Mouse (Mus musculus): ENCODE measurements around the gene Zfp287. TPM values are rescaled to one million over a fixed set of nuclear protein-coding genes. Genes with fewer than 3 reads are reported as not detected.

The Zfp287 gene
- polyA plus RNA-seq, 1 experiment from 2014 or later: 18.7 TPM

DNA sequence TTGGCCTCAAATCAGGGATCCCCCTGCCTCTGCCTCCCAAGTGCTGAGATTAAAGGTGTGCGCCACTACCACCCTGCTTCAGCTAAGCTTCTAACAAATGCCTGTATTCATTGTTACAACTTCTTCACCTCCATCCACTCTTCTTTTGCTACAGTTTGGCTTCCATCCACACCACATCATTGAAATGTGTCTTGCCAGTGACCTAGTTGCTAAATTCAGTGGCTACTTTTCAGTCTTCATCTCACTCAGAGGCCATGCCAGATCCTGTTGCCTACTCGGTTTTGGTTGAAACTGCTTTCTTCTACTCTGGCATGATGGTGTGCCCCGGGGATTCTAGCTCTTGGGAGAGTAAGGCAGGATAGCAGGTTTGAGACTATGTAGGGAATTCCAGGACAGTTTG, 80.1 kb downstream of the Zfp287 start:
- Histone ChIP-seq H3K27ac (replicated peaks) (no peak overlapping the region), H3K9me3 (no peaks in the 10 kb centered on the region), H3K4me3 (no peak overlapping the region), H3K27me3 (no peaks in the 10 kb centered on the region), H3K4me2 (no peak overlapping the region), H3K4me1 (replicated peaks) (peaks cover 36% of the 10 kb centered on the region), H3K36me3 (no peaks in the 10 kb centered on the region), H3K9ac (no peak overlapping the region)
- ATAC-seq (ENCODE audit: low read depth): no peak
- 93% methylated on average over 3 of the region's 3 CpGs for WGBS

Other genes starting within 250 kb of the Zfp287 start
- 52.2 and 62.6 TPM in 2 replicates for gene Cenpv, start 192.6 kb downstream of the Zfp287 start, polyA plus RNA-seq (2015; fragmentation: Nextera tagmentation; extraction: Ambion mirVana)
- 4,310 and 4,558 TPM in 2 replicates for gene Ubb, start 180.7 kb downstream of the Zfp287 start, polyA plus RNA-seq (2015; fragmentation: Nextera tagmentation; extraction: Ambion mirVana)
- gene Trpv2, start 157.4 kb downstream of the Zfp287 start, polyA plus RNA-seq (2015; fragmentation: Nextera tagmentation; extraction: Ambion mirVana): 23.1 and 25.0 TPM in 2 replicates
- 8.5 and 8.9 TPM in 2 replicates for gene Lrrc75a, start 83.4 kb downstream of the Zfp287 start, polyA plus RNA-seq (2015; fragmentation: Nextera tagmentation; extraction: Ambion mirVana)
- 21.4 and 25.6 TPM in 2 replicates for gene Mmgt2, start 83.2 kb downstream of the Zfp287 start, polyA plus RNA-seq (2015; fragmentation: Nextera tagmentation; extraction: Ambion mirVana)
- not detected in 2 replicates for gene Gm10428, start 21.2 kb upstream of the Zfp287 start, polyA plus RNA-seq (2015; fragmentation: Nextera tagmentation; extraction: Ambion mirVana)
- gene Zfp286, start 57.6 kb upstream of the Zfp287 start, polyA plus RNA-seq (2015; fragmentation: Nextera tagmentation; extraction: Ambion mirVana): 30.2 and 34.5 TPM in 2 replicates
- 9.6 and 10.2 TPM in 2 replicates for gene Trim16, start 88.3 kb upstream of the Zfp287 start, polyA plus RNA-seq (2015; fragmentation: Nextera tagmentation; extraction: Ambion mirVana)
- 0.39 and 0.52 TPM in 2 replicates for gene Fbxw10, start 115.2 kb upstream of the Zfp287 start, polyA plus RNA-seq (2015; fragmentation: Nextera tagmentation; extraction: Ambion mirVana)
- 46.9 and 58.4 TPM in 2 replicates for gene Tvp23b, start 147.6 kb upstream of the Zfp287 start, polyA plus RNA-seq (2015; fragmentation: Nextera tagmentation; extraction: Ambion mirVana)
- gene Cdrt4, start 219.3 kb upstream of the Zfp287 start, polyA plus RNA-seq (2015; fragmentation: Nextera tagmentation; extraction: Ambion mirVana): 0.44 TPM in 1 of 2 replicates, not detected in the other